Mouse (Mus musculus) MEL (cell line): Measurements from ENCODE around the gene Slc9a7. TPM values are rescaled to one million over a fixed set of nuclear protein-coding genes. Genes with fewer than 3 reads are reported as not detected.

ENCODE experiments used
- DNase-seq: peaks from one replicate; pipeline ENCODE4 v3.0.0; 2011; ENCODE audit warnings: low read depth, low spot score
- H3K27ac ChIP-seq: 2 replicates; pipeline ENCODE4 v1.5.1; 2012; ENCODE audit warnings: low read depth, mild to moderate bottlenecking, control low read depth, low read length, moderate library complexity; ENCODE audit not compliant: control insufficient read depth
- H3K27me3 ChIP-seq, 2 experiments: fragments of 150-350 bp in 1 of 2; sonication (generic) in 1 of 2; 2 replicates each; pipeline ENCODE4 v1.6.1; 2012; ENCODE audit warnings: low read length in 2 of 2, mild to moderate bottlenecking in 2 of 2, improper control_type of control experiment in 1 of 2, moderate library complexity in 1 of 2; ENCODE audit not compliant: insufficient read depth in 2 of 2, control insufficient read depth in 1 of 2
- H3K36me3 ChIP-seq, 2 experiments: 2 replicates each; pipeline ENCODE4 v1.6.1; 2012 to 2014; ENCODE audit warnings: low read length in 2 of 2, improper control_type of control experiment in 1 of 2, inconsistent platforms in 1 of 2, mild to moderate bottlenecking in 1 of 2; ENCODE audit not compliant: insufficient read depth in 2 of 2, control insufficient read depth in 1 of 2
- H3K4me1 ChIP-seq, 2 experiments: fragments of 150-350 bp in 1 of 2; sonication (generic) in 1 of 2; 2 replicates each; pipeline ENCODE4 v1.6.1; 2012; ENCODE audit warnings: low read length in 2 of 2, improper control_type of control experiment in 1 of 2, mild to moderate bottlenecking in 1 of 2; ENCODE audit not compliant: insufficient read depth in 2 of 2, control insufficient read depth in 1 of 2
- H3K4me3 ChIP-seq, 2 experiments: fragments of 150-350 bp in 1 of 2; sonication (generic) in 1 of 2; 2 replicates each; pipeline ENCODE4 v1.5.1; 2012; ENCODE audit warnings: low read depth in 2 of 2, low read length in 2 of 2, mild to moderate bottlenecking in 2 of 2, moderate library complexity in 2 of 2, control low read depth in 1 of 2, improper control_type of control experiment in 1 of 2; ENCODE audit not compliant: control insufficient read depth in 1 of 2, insufficient read depth in 1 of 2
- H3K79me2 ChIP-seq: 2 replicates; pipeline ENCODE4 v1.6.1; 2012; ENCODE audit warnings: mild to moderate bottlenecking, low read length, moderate library complexity; ENCODE audit not compliant: control insufficient read depth, poor library complexity, insufficient read depth
- H3K9ac ChIP-seq: 2 replicates; pipeline ENCODE4 v1.6.1; 2012; ENCODE audit warnings: low read depth, mild to moderate bottlenecking, control low read depth, low read length, moderate library complexity; ENCODE audit not compliant: control insufficient read depth, poor library complexity, severe bottlenecking
- H3K9me3 ChIP-seq: fragments of 150-350 bp; sonication (generic); replicated peaks from 2 replicates; pipeline ENCODE4 v1.6.1; 2012; ENCODE audit warnings: mild to moderate bottlenecking, low read length, improper control_type of control experiment, moderate library complexity; ENCODE audit not compliant: insufficient read depth
- BHLHE40 ChIP-seq: IDR thresholded peaks from 2 replicates; pipeline ENCODE4 v1.6.1; 2012; ENCODE audit warnings: low read depth, mild to moderate bottlenecking, inconsistent platforms, low read length, improper control_type of control experiment, borderline replicate concordance
- CHD1 ChIP-seq: IDR thresholded peaks from 2 replicates; pipeline ENCODE4 v1.6.1; 2012; ENCODE audit warnings: low read depth, mild to moderate bottlenecking, inconsistent platforms, low read length, improper control_type of control experiment
- CHD2 ChIP-seq: IDR thresholded peaks from 2 replicates; pipeline ENCODE4 v1.6.1; 2011; ENCODE audit warnings: low read length, improper control_type of control experiment
- CTCF ChIP-seq, 3 experiments: IDR thresholded peaks in 2 of 3; conservative IDR thresholded peaks in 1 of 3; 2 replicates each; pipeline ENCODE4 v1.5.1; 2011 to 2012; ENCODE audit warnings: low read length in 3 of 3, low read depth in 2 of 3, mild to moderate bottlenecking in 2 of 3, improper control_type of control experiment in 1 of 3, inconsistent platforms in 1 of 3, mixed read lengths in 1 of 3, moderate library complexity in 1 of 3; ENCODE audit not compliant: control insufficient read depth in 1 of 3, insufficient read depth in 1 of 3, poor library complexity in 1 of 3, severe bottlenecking in 1 of 3
- E2F4 ChIP-seq: IDR thresholded peaks from 2 replicates; pipeline ENCODE4 v1.6.1; 2011; ENCODE audit warnings: low read depth, low read length, improper control_type of control experiment, borderline replicate concordance
- ELF1 ChIP-seq: IDR thresholded peaks from 2 replicates; pipeline ENCODE4 v1.6.1; 2014; ENCODE audit warnings: low read depth, mild to moderate bottlenecking, inconsistent platforms, low read length, improper control_type of control experiment, moderate library complexity
- EP300 ChIP-seq, 2 experiments: IDR thresholded peaks; 2 replicates each; pipeline ENCODE4 v1.6.1; 2011; ENCODE audit warnings: improper control_type of control experiment in 2 of 2, low read length in 2 of 2, low read depth in 1 of 2, mild to moderate bottlenecking in 1 of 2
- GABPA ChIP-seq: IDR thresholded peaks from 2 replicates; pipeline ENCODE4 v1.6.1; 2012; ENCODE audit warnings: low read depth, mild to moderate bottlenecking, inconsistent platforms, low read length, improper control_type of control experiment, moderate library complexity
- HCFC1 ChIP-seq: IDR thresholded peaks from 2 replicates; pipeline ENCODE4 v1.6.1; 2012; ENCODE audit warnings: low read depth, mild to moderate bottlenecking, inconsistent platforms, low read length, improper control_type of control experiment, moderate library complexity
- JUND ChIP-seq: IDR thresholded peaks from 2 replicates; pipeline ENCODE4 v1.6.1; 2011; ENCODE audit warnings: low read depth, mild to moderate bottlenecking, improper control_type of control experiment, low read length
- MAFK ChIP-seq: IDR thresholded peaks from 2 replicates; pipeline ENCODE4 v1.6.1; 2011; ENCODE audit warnings: low read depth, mild to moderate bottlenecking, low read length, improper control_type of control experiment, borderline replicate concordance
- MAX ChIP-seq: IDR thresholded peaks from 2 replicates; pipeline ENCODE4 v1.6.1; 2011; ENCODE audit warnings: low read length, improper control_type of control experiment
- MAZ ChIP-seq: IDR thresholded peaks from 2 replicates; pipeline ENCODE4 v1.6.1; 2012; ENCODE audit warnings: low read depth, mild to moderate bottlenecking, inconsistent platforms, low read length, improper control_type of control experiment
- MEF2A ChIP-seq: IDR thresholded peaks from 2 replicates; pipeline ENCODE4 v1.6.1; 2014; ENCODE audit warnings: low read depth, mild to moderate bottlenecking, inconsistent platforms, low read length, improper control_type of control experiment; ENCODE audit not compliant: poor library complexity, insufficient replicate concordance, severe bottlenecking; ENCODE audit errors: extremely low read depth
- MYC ChIP-seq: IDR thresholded peaks from 2 replicates; pipeline ENCODE4 v1.6.1; 2011; ENCODE audit warnings: low read depth, mild to moderate bottlenecking, low read length, improper control_type of control experiment, moderate library complexity
- NRF1 ChIP-seq: IDR thresholded peaks from 2 replicates; pipeline ENCODE4 v1.6.1; 2014; ENCODE audit warnings: low read depth, mild to moderate bottlenecking, inconsistent platforms, low read length, improper control_type of control experiment, moderate library complexity; ENCODE audit not compliant: poor library complexity, insufficient read depth, severe bottlenecking
- POLR2AphosphoS2 ChIP-seq: IDR thresholded peaks from 2 replicates; pipeline ENCODE4 v1.6.1; 2011; ENCODE audit warnings: low read length, improper control_type of control experiment
- RAD21 ChIP-seq: IDR thresholded peaks from 2 replicates; pipeline ENCODE4 v1.6.1; 2011; ENCODE audit warnings: mild to moderate bottlenecking, low read depth, low read length, improper control_type of control experiment
- SIN3A ChIP-seq: IDR thresholded peaks from 2 replicates; pipeline ENCODE4 v1.6.1; 2012; ENCODE audit warnings: low read length, improper control_type of control experiment, inconsistent platforms
- SMC3 ChIP-seq: IDR thresholded peaks from 2 replicates; pipeline ENCODE4 v1.6.1; 2011; ENCODE audit warnings: low read depth, low read length, improper control_type of control experiment
- TAL1 ChIP-seq: IDR thresholded peaks from 2 replicates; pipeline ENCODE4 v1.6.1; 2012; ENCODE audit warnings: mild to moderate bottlenecking, inconsistent platforms, low read length, moderate library complexity, mixed read lengths
- TBP ChIP-seq: IDR thresholded peaks from 2 replicates; pipeline ENCODE4 v1.8.0; 2011; ENCODE audit warnings: low read depth, low read length, improper control_type of control experiment
- TCF12 ChIP-seq: IDR thresholded peaks from 2 replicates; pipeline ENCODE4 v1.6.1; 2014; ENCODE audit warnings: low read depth, mild to moderate bottlenecking, inconsistent platforms, low read length, improper control_type of control experiment, moderate library complexity
- USF1 ChIP-seq: IDR thresholded peaks from 2 replicates; pipeline ENCODE4 v1.6.1; 2014; ENCODE audit warnings: low read depth, mild to moderate bottlenecking, inconsistent platforms, low read length, improper control_type of control experiment, moderate library complexity
- USF2 ChIP-seq, 2 experiments: IDR thresholded peaks; 2 replicates each; pipeline ENCODE4 v1.6.1; 2011 to 2012; ENCODE audit warnings: improper control_type of control experiment in 2 of 2, low read length in 2 of 2, borderline replicate concordance in 1 of 2, inconsistent platforms in 1 of 2, low read depth in 1 of 2, mild to moderate bottlenecking in 1 of 2; ENCODE audit not compliant: insufficient read depth in 1 of 2
- ZC3H11A ChIP-seq: IDR thresholded peaks from 2 replicates; pipeline ENCODE4 v1.6.1; 2012; ENCODE audit warnings: low read depth, mild to moderate bottlenecking, inconsistent platforms, low read length, improper control_type of control experiment
- ZKSCAN1 ChIP-seq: IDR thresholded peaks from 2 replicates; pipeline ENCODE4 v1.6.1; 2012; ENCODE audit warnings: low read depth, mild to moderate bottlenecking, inconsistent platforms, low read length, improper control_type of control experiment, moderate library complexity
- polyA plus RNA-seq, 2 experiments: library from polyadenylated mRNA; stranded (reverse) in 1 of 2; unstranded in 1 of 2; fragments of >175 nt in 1 of 2; fragments of >200 nt in 1 of 2; gene quantifications; 2 replicates each; pipeline versions ENCODE4 v1.2.1 to v1.2.4; 2012; ENCODE audit warnings: low replicate concordance in 2 of 2, low read depth in 1 of 2; ENCODE audit not compliant: insufficient read length in 2 of 2, insufficient read depth in 1 of 2, missing spikeins in 1 of 2
- total RNA-seq: library from RNA; depleted of rRNA; stranded (reverse); fragments of 300-350 nt; gene quantifications from 2 replicates; pipeline ENCODE4 v1.2.3, GENCODE M21; 2012

The Slc9a7 gene
- total and polyA plus RNA-seq, 3 experiments: not detected

GRCm38 (mm10) chrX:20157519-20157918 lies 134.1 kb downstream of the Slc9a7 start:
- Histone ChIP-seq H3K27me3 (no peaks in the 10 kb centered on the region), H3K4me3 (no peak overlapping the region), H3K36me3 (no peaks in the 10 kb centered on the region), H3K79me2 (no peaks in the 10 kb centered on the region), H3K4me1 (no peaks in the 10 kb centered on the region), H3K9me3 (no peaks in the 10 kb centered on the region), H3K27ac (no peak overlapping the region), H3K9ac (no peak overlapping the region)
- TF ChIP-seq POLR2AphosphoS2: no peak
- peak; percentile 72 for TF ChIP-seq SMC3
- no peak for TF ChIP-seq MYC
- TF ChIP-seq TBP: no peak
- TF ChIP-seq MAFK: no peak
- TF ChIP-seq MAZ: no peak
- peak in 2 of 3 experiments; percentile 36 to 64; a peak in 3 of 6 replicates for TF ChIP-seq CTCF (IDR thresholded peaks at IDR 0.05 in 2 of 3, conservative IDR thresholded peaks at IDR 0.05 in 1 of 3; ENCODE audit: control insufficient read depth in 1 of 3, insufficient read depth in 1 of 3, low read depth in 2 of 3, low read length in 3 of 3, poor library complexity in 1 of 3, severe bottlenecking in 1 of 3)
- no peak for TF ChIP-seq GABPA
- no peak for TF ChIP-seq ZKSCAN1
- no peak for TF ChIP-seq EP300 (IDR thresholded peaks at IDR 0.05; ENCODE audit: low read depth in 1 of 2, low read length in 2 of 2)
- no peak for TF ChIP-seq TAL1
- TF ChIP-seq CHD1: no peak
- no peak for TF ChIP-seq MAX
- no peak for TF ChIP-seq USF1
- TF ChIP-seq SIN3A: no peak
- TF ChIP-seq ZC3H11A: peak; percentile 37
- no peak for TF ChIP-seq ELF1
- no peak for TF ChIP-seq CHD2
- no peak for TF ChIP-seq BHLHE40
- no peak for TF ChIP-seq USF2 (IDR thresholded peaks at IDR 0.05; ENCODE audit: borderline replicate concordance in 1 of 2, insufficient read depth in 1 of 2, low read depth in 1 of 2, low read length in 2 of 2)
- TF ChIP-seq MEF2A: no peak
- no peak for TF ChIP-seq HCFC1
- no peak for TF ChIP-seq E2F4
- no peak for TF ChIP-seq NRF1
- peak; percentile 68 for TF ChIP-seq RAD21
- TF ChIP-seq TCF12: no peak
- TF ChIP-seq JUND: no peak
- peak; percentile 25 for DNase-seq
